Mouse (Mus musculus): ENCODE data around the gene Gm20388.

DNA sequence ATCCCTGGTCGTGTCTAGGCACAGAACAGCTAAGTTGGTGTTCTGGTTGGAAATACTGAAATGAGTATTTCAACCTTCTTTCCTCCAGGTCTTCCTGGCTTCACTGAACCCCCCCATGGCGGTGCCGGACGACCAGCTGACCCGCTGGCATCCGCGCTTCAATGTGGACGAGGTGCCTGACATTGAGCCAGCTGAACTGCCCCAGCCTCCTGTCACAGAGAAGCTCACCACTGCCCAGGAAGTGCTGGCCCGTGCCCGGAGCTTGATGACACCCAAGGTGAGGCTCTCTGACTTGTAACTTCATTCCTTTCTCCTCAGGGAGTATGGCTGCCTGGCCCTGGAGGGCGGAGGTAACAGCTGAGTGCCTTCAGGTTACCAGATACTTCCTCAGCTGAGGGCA is 2660.5 kb downstream of the Gm20388 start:
- TF ChIP-seq ZC3H11A (IDR thresholded peaks at IDR 0.05; ENCODE audit: borderline replicate concordance, low read depth, low read length) (no peak), MAFK (IDR thresholded peaks at IDR 0.05; ENCODE audit: insufficient read depth, low read depth, low read length) (no peak)
